Mouse (Mus musculus) limb, embryonic 11.5 days (tissue): Measurements from ENCODE around the gene Poldip2. TPM values are rescaled to one million over a fixed set of nuclear protein-coding genes. Genes with fewer than 3 reads are reported as not detected.

Source experiments
- ATAC-seq: fragments of 200-750 bp; cut with Nextera tagmentation; 2 replicates; pipeline ENCODE4 v1.8.0; 2017; ENCODE audit warnings: low read depth; ENCODE audit not compliant: insufficient number of reproducible peaks, low FRiP score, low TSS enrichment
- DNase-seq: peaks from one replicate; pipeline ENCODE4 v3.0.0-alpha.2; 2015; ENCODE audit warnings: low spot score
- H3K27ac ChIP-seq: fragments of 300-500 bp; sonication (generic); replicated peaks from 2 replicates; pipeline ENCODE4 v1.5.1; 2014; ENCODE audit warnings: low read depth, mild to moderate bottlenecking, low read length
- H3K27me3 ChIP-seq: fragments of 300-500 bp; sonication (generic); 2 replicates; pipeline ENCODE4 v1.6.1; 2014; ENCODE audit warnings: mild to moderate bottlenecking, low read length, mixed read lengths; ENCODE audit not compliant: control insufficient read depth, insufficient read depth
- H3K36me3 ChIP-seq: fragments of 300-500 bp; sonication (generic); 2 replicates; pipeline ENCODE4 v1.6.1; 2014; ENCODE audit warnings: mild to moderate bottlenecking, low read length, moderate library complexity, mixed read lengths; ENCODE audit not compliant: control insufficient read depth, insufficient read depth
- H3K4me1 ChIP-seq: fragments of 300-500 bp; sonication (generic); 2 replicates; pipeline ENCODE4 v1.6.1; 2014; ENCODE audit warnings: low read length, mixed read lengths; ENCODE audit not compliant: control insufficient read depth, insufficient read depth
- H3K4me2 ChIP-seq: fragments of 300-500 bp; sonication (generic); 2 replicates; pipeline ENCODE4 v1.6.1; 2014; ENCODE audit warnings: low read depth, mild to moderate bottlenecking, moderate library complexity; ENCODE audit not compliant: severe bottlenecking
- H3K4me3 ChIP-seq: fragments of 300-500 bp; sonication (generic); 2 replicates; pipeline ENCODE4 v1.5.1; 2014; ENCODE audit warnings: low read depth, low read length
- H3K9ac ChIP-seq: fragments of 300-500 bp; sonication (generic); 2 replicates; pipeline ENCODE4 v1.6.1; 2014; ENCODE audit warnings: mild to moderate bottlenecking, low read length
- H3K9me3 ChIP-seq: fragments of 300-500 bp; sonication (generic); 2 replicates; pipeline ENCODE4 v1.6.1; 2016; ENCODE audit warnings: low read length; ENCODE audit not compliant: control insufficient read depth
- WGBS: fragments of 180-500 bp; shearing (Covaris S2); extraction: QIAGEN DNeasy Blood & Tissue Kit; methylation state at CpG from one replicate; pipeline ENCODE4 v1.1.7; 2014; 5-methylcytosine and 5-hydroxymethylcytosine counted together
- polyA plus RNA-seq: library from polyadenylated mRNA; unstranded; fragments of >200 nt; fragmentation: Nextera tagmentation; extraction: Ambion mirVana; gene quantifications from 2 replicates; pipeline ENCODE4 v1.2.1, GENCODE M21; 2014

The Poldip2 gene
- polyA plus RNA-seq, 1 experiment from 2014 or later, result 164 TPM

DNA sequence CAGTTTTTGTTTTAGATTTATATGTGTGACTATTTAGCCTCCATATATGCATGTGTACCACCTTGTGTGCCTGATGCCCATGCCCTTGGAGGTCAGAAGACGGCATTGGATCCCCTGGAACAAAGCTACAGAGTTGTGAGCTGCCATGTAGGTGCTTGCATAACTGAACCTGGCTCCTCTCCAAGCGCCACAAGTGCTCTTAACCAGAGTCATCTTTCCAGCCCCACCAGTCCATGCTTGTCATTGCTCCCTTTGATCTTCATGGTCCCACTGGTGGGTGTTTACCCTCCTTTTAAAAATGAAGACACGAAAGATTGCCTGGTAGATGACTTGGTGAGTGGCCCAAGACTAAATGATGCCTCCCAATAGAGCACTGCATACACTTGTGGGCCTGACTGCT, 28.4 kb downstream of the Poldip2 start:
- Histone ChIP-seq H3K4me1 (peaks cover 10% of the 10 kb centered on the region), H3K27me3 (no peaks in the 10 kb centered on the region), H3K4me2 (no peak overlapping the region), H3K9ac (no peak overlapping the region), H3K4me3 (no peak overlapping the region), H3K9me3 (no peaks in the 10 kb centered on the region), H3K36me3 (peaks cover 18% of the 10 kb centered on the region; the same call in 1 of the 2 replicates), H3K27ac (no peak overlapping the region)
- 92% methylated on average over 3 of the region's 3 CpGs for WGBS
- ATAC-seq, result no peak
- DNase-seq, result no peak

DNA sequence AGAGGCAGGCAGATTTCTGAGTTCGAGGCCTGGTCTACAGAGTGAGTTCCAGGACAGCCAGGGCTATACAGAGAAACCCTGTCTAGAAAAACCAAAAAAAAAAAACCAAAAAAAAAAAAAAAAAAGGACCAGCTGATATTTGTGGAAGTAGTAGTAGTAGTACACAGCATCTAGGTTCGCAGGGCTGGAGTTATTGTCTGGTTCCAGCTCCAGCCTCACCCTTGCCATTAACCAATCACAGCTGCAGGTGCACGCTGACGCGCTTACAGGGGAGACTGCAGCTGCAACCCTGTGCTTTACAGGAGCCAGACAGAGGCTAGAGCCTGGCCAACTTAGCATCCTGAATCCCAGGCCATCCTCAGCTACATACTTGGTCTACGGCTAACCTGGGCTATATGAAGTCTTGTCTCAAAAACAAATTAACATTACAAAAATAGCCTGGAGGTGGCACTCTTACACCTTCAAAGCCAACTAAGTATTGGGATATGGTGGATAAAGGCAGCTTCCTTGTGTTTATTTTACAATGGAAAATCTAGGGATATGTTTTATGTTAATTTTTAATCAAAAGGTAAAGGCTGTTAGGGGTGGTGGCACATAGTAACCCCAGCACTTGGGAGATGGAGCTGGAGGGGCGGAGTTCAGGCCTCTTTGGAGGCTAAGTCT, 32.6 kb downstream of the Poldip2 start:
- Histone ChIP-seq H3K4me3 (no peak overlapping the region), H3K9ac (no peak overlapping the region), H3K36me3 (peaks cover 16% of the 10 kb centered on the region; the same call in 1 of the 2 replicates), H3K27ac (no peak overlapping the region), H3K27me3 (no peaks in the 10 kb centered on the region), H3K9me3 (no peaks in the 10 kb centered on the region), H3K4me2 (no peak overlapping the region), H3K4me1 (peaks cover 8% of the 10 kb centered on the region; the same call in 1 of the 2 replicates)
- no peak for ATAC-seq
- WGBS, result 90% methylated on average over 7 of the region's 7 CpGs
- no peak for DNase-seq

DNA sequence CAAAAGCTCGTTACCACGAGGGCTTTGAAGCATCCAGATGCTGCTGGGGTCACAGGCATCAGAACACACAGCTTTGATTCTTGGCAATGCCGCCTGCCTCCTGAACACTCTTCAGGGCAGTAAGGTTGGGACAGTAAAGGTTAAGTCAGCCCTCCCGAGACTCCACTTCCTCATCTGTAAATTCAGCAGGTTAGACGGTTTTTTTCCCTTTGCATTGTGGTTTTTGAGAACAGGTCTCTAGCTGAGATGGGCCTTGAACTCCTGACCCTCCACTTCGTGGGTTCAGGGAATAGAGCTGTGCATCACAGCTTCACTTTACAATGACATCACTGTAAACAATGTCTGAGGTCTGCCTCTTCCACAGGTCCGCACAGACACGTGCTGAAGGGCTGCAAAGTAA, 33.2 kb downstream of the Poldip2 start:
- H3K27me3 ChIP-seq, result no peaks in the 10 kb centered on the region
- peaks cover 8% of the 10 kb centered on the region; the same call in 1 of the 2 replicates for H3K4me1 ChIP-seq
- H3K4me2 ChIP-seq, result no peak overlapping the region
- peaks cover 10% of the 10 kb centered on the region; the same call in 1 of the 2 replicates for H3K36me3 ChIP-seq
- ATAC-seq (no peak), DNase-seq (no peak)
- no peak overlapping the region for H3K4me3 ChIP-seq
- whole genome bisulfite sequencing, result 69% methylated on average over 8 of the region's 8 CpGs
- no peak overlapping the region for H3K9ac ChIP-seq
- H3K9me3 ChIP-seq, result no peaks in the 10 kb centered on the region
- H3K27ac ChIP-seq, result no peak overlapping the region

DNA sequence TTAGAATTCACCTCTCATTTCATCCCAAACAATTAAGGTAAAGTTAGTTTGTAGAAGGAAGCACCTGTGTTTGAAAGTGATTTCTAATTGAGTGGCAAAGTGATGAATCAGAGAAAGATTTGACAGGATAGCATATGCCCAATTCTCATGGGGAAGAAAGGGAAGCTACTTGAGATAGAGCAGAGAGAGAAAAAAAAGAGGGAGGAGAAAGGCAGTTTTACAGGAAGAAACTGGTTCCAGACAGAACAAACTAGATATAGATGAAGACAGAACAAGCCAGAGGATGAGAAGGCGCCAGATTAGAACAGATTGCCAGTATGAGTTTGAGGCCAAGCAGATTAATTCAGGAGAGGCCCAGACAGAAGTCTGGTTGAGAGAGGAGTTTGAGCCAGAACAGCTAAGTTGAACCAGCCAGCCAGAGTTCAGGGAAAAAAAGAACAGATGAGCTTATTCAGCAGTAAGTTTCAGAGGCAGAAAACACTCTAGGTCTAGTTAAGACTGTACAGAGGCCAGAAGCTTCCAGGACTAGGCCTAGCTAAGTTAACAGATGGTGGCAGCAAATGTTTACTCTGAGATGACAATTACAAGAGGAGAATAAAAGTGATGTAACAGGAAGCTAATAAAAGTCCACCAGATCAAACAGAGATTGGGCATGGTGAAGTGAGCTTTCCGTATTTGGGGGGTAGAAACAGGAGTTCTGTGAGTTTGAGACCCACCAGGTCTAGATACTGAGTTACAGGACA, 35.9 kb downstream of the Poldip2 start:
- WGBS, result 78% methylated on average over 2 of the region's 2 CpGs
- Histone ChIP-seq H3K4me2 (no peak overlapping the region), H3K9ac (no peak overlapping the region), H3K4me1 (peaks cover 8% of the 10 kb centered on the region; the same call in 1 of the 2 replicates), H3K27me3 (no peaks in the 10 kb centered on the region), H3K9me3 (no peaks in the 10 kb centered on the region), H3K4me3 (no peak overlapping the region), H3K27ac (no peak overlapping the region), H3K36me3 (peaks cover 2% of the 10 kb centered on the region; the same call in 1 of the 2 replicates)
- ATAC-seq, result no peak
- no peak for DNase-seq

DNA sequence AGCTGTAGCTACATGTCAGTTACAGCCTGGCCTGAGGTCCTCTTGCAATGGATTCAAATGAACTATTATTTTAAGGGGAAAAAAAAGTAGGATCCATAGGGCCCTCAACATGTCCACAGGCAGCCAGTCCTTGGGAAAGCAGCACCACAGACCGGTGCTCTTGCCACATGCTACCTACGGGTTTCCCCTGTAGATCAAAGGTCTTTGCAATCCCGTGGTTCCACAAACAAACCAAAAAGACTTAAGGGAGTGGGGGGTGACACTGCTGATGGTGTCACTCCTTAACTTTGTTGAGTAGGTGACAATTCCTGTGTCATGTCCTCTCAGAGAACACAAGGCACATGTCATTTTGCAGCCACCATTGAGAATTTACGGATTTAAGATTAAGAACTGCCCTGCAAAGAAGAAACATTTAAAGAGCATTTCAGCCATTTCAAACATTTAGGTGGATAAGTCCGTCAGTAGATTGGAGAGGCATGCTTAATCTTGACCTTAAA, 37.5 kb downstream of the Poldip2 start:
- no peak for DNase-seq
- Histone ChIP-seq H3K27ac (no peak overlapping the region), H3K9me3 (no peaks in the 10 kb centered on the region), H3K4me3 (peak overlapping the region; percentile 56), H3K27me3 (no peaks in the 10 kb centered on the region), H3K9ac (peak overlapping the region; percentile 67), H3K36me3 (no peaks in the 10 kb centered on the region; the same call in 1 of the 2 replicates), H3K4me2 (peak overlapping the region; percentile 53), H3K4me1 (peaks cover 8% of the 10 kb centered on the region; the same call in 1 of the 2 replicates)
- no peak for ATAC-seq
- WGBS, result 6% methylated on average over 5 of the region's 5 CpGs

DNA sequence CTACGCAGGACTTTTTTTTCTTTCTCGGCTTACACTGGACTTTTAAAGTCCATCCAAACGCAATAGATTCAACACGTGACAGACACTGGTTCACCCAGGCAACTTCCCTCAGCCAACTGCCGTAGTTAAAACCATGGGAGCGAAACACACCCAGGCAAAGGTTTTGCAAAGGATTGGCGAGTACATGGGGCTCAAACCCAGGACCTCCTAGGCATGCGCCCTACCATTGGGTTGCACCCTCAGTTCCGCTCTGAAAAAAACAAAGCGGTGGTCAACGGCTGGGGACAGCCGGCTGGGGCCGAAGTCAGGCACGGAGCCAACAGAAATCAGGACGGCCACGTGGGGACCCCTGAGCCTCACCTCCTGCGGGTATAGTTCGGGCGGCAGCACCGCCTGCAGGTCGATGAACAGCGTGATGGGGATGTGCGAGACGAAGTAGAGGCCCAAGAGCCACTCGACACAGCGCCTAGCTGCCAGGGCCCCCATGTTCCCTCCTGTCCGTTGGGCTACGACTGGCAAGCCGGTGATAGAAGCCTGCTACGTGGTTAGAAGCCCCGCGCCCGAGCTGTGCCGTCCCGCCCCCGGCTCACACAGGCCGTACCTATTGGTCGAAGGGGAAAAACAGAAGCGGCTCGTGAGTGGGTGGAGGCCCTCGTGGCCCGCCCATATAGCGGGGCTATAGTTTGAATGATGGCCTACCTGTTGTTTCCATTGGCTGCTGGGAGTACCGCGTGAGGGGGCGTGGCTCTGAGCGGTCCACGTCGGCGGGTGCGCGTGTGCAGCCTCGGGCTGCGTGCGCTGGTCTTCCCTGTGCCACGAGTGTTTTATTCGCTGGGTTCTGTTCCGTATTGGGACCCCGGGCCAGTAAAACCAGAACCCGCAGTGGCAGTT, 38.4 kb downstream of the Poldip2 start, which contains the start of gene Tmem97:
Gene Tmem97, minus strand, starts transcription at position 610 of the 891 bp plus-strand sequence.
- Histone ChIP-seq H3K27me3 (no peaks in the 10 kb centered on the region), H3K27ac (peak within 1 kb of the TSS; percentile 50), H3K4me1 (peaks cover 8% of the 10 kb centered on the region; the same call in 1 of the 2 replicates), H3K9ac (peak within 1 kb of the TSS; percentile 67), H3K9me3 (no peaks in the 10 kb centered on the region), H3K4me3 (peak within 1 kb of the TSS; percentile 56), H3K4me2 (peak within 1 kb of the TSS; percentile 62), H3K36me3 (no peaks in the 10 kb centered on the region; the same call in 1 of the 2 replicates)
- peak; percentile 100 for ATAC-seq
- WGBS, result under 1% methylated on average over 60 of the region's 60 CpGs
- peak; percentile 96 for DNase-seq

DNA sequence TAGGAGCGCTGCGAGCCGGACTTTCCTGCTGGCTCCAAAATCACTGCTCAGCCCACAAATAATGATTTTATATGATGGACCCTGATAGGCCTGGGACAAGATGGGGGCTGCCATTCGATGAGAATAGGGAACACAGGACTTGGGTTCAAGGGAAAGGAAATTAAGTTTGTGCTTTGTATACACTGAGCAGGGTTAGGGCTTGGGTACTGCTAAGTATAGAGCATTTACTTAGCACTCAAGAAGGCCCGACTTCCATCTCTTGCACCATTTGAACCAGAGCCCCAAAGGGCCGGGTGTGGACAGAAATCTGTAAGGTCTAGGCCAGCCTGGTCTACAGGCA, 39.0 kb downstream of the Poldip2 start:
- peak overlapping the region; percentile 62 for H3K4me2 ChIP-seq
- no peaks in the 10 kb centered on the region for H3K27me3 ChIP-seq
- peak overlapping the region; percentile 62 for H3K9ac ChIP-seq
- no peaks in the 10 kb centered on the region; the same call in 1 of the 2 replicates for H3K36me3 ChIP-seq
- 35% methylated on average over 6 of the region's 6 CpGs for WGBS
- H3K4me3 ChIP-seq, result peak overlapping the region; percentile 56
- H3K9me3 ChIP-seq, result no peaks in the 10 kb centered on the region
- H3K27ac ChIP-seq, result peak overlapping the region; percentile 16; the same call in 1 of the 2 replicates
- DNase-seq (no peak), ATAC-seq (peak; percentile 53)
- H3K4me1 ChIP-seq, result peaks cover 8% of the 10 kb centered on the region; the same call in 1 of the 2 replicates

DNA sequence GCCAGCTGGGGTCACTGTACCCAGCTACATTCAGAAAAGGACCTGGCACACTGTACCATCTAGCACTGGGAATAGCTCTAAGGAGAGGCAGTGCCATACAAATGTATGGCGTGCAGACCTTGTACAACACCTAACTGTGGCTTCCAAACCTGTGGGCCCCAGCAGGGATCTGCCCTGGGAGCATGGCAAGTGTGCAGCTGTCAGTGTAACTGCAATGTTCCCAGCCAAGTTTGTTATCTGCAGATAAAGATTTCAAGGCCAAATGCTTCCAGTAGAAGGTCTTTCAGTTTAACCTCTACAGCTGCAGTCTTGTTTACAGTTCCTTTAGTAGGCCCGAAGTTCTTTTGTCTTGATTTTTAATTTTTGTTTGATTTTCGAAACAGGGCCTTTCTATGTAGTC, 43.6 kb downstream of the Poldip2 start:
- no peaks in the 10 kb centered on the region; the same call in 1 of the 2 replicates for H3K4me1 ChIP-seq

More for the DNA sequence above, 43.6 kb downstream of the Poldip2 start:
- no peak overlapping the region for H3K4me3 ChIP-seq
- DNase-seq (no peak), ATAC-seq (no peak)
- H3K27me3 ChIP-seq, result no peaks in the 10 kb centered on the region
- no peaks in the 10 kb centered on the region for H3K9me3 ChIP-seq
- no peak overlapping the region for H3K4me2 ChIP-seq
- WGBS, result 88% methylated on average over 3 of the region's 3 CpGs
- H3K36me3 ChIP-seq, result no peaks in the 10 kb centered on the region
- no peak overlapping the region for H3K27ac ChIP-seq
- no peak overlapping the region for H3K9ac ChIP-seq
